In the genomic region with DNA sequence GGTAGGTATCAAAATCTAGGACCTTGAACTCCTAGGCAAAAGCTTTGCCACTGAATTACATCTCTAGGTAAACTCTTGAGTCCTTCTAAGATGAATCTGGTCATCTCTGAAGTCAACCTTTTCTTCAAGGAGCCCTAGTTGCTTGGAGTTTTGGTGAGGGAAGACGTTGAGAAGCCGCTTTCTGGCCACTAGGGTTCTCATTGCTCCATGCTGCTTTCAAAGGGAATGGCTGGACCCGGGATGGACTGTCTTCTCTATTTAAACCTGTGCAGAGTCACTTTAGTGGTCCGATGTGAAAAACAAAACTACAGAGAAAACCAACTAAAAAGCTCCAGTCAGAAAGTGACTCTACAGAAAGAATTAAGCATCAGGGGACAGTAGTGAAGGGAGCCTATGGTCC, we compare ENCODE assay signal across 12 mouse cellular contexts. TPM values are rescaled to one million over a fixed set of nuclear protein-coding genes. Genes with fewer than 3 reads are reported as not detected.
A peak's percentile ranks its signal among the peaks of the same experiment; 100 is the strongest.
DNase-seq lines count a peak whose midpoint lies in the region; ATAC-seq and TF ChIP-seq lines count a peak whose summit lies in the region.
"Had no signal": no experiment of that assay in that cellular context is flagged by ENCODE, and none has a peak within 500 bp of the region (broad histone marks: within the 10 kb centered on the region; RNA-seq: fewer than 3 reads in every experiment).

No protein-coding gene starts in this region.

- ATAC-seq in heart, postnatal 0 days (ENCODE audit: insufficient read depth, low read depth), result no peak
- ATAC-seq in heart, embryonic 11.5 days (replicated peaks; ENCODE audit: insufficient number of reproducible peaks, low FRiP score, low TSS enrichment), result no peak
- no peak for ATAC-seq in liver, postnatal 0 days
- no peak for ATAC-seq in liver, embryonic 12.5 days
- ATAC-seq in hematopoietic stem cell, adult 5-6 weeks (replicated peaks in 1 of 2; ENCODE audit: insufficient read depth in 1 of 2, low FRiP score in 2 of 2, low TSS enrichment in 1 of 2, low read depth in 1 of 2, poor library complexity in 2 of 2, severe bottlenecking in 2 of 2), result peak; percentile 49 to 58; a peak in 2 of 4 replicates
- ATAC-seq in hindbrain, embryonic 16.5 days, result no peak

- no peak overlapping the region for H3K4me3 ChIP-seq in heart, postnatal 0 days (ENCODE audit: low read depth, low read length)
- H3K4me3 ChIP-seq in heart, embryonic 11.5 days (ENCODE audit: low read depth, low read length), result no peak overlapping the region
- no peak overlapping the region for H3K4me3 ChIP-seq in liver, postnatal 0 days (ENCODE audit: low read depth, low read length)
- no peak overlapping the region for H3K4me3 ChIP-seq in liver, embryonic 12.5 days
- no peak overlapping the region for H3K4me3 ChIP-seq in hindbrain, embryonic 16.5 days (ENCODE audit: low read length)
- H3K4me3 ChIP-seq: embryonic facial prominence, embryonic 12.5 days; megakaryocyte, embryonic 14.5 days had no signal

- TF ChIP-seq EP300 in heart, postnatal 0 days (IDR thresholded peaks at IDR 0.05; ENCODE audit: low read depth), result no peak
- TF ChIP-seq EP300 in liver, postnatal 0 days (IDR thresholded peaks at IDR 0.05; ENCODE audit: low read depth), result no peak

- no peaks in the 10 kb centered on the region for H3K27me3 ChIP-seq in heart, postnatal 0 days (ENCODE audit: control insufficient read depth, insufficient read depth, low read length)
- no peaks in the 10 kb centered on the region for H3K27me3 ChIP-seq in heart, embryonic 11.5 days (ENCODE audit: control insufficient read depth, insufficient read depth, low read length)
- H3K27me3 ChIP-seq in liver, postnatal 0 days (ENCODE audit: insufficient read depth, low read length), result no peaks in the 10 kb centered on the region
- H3K27me3 ChIP-seq in liver, embryonic 12.5 days (replicated peaks), result peaks cover 5% of the 10 kb centered on the region; the same call in 1 of the 2 replicates
- H3K27me3 ChIP-seq in hindbrain, embryonic 16.5 days (replicated peaks; ENCODE audit: control insufficient read depth, insufficient read depth, low read length), result no peaks in the 10 kb centered on the region
- H3K27me3 ChIP-seq: embryonic facial prominence, embryonic 12.5 days had no signal

- no peaks in the 10 kb centered on the region for H3K36me3 ChIP-seq in heart, postnatal 0 days (replicated peaks; ENCODE audit: control insufficient read depth, insufficient read depth, low read length)
- H3K36me3 ChIP-seq in heart, embryonic 11.5 days (ENCODE audit: control insufficient read depth, insufficient read depth, low read length), result no peaks in the 10 kb centered on the region
- no peaks in the 10 kb centered on the region for H3K36me3 ChIP-seq in liver, postnatal 0 days (replicated peaks; ENCODE audit: insufficient read depth, low read length)
- H3K36me3 ChIP-seq in liver, embryonic 12.5 days, result no peaks in the 10 kb centered on the region
- H3K36me3 ChIP-seq in hindbrain, embryonic 16.5 days (ENCODE audit: control insufficient read depth, insufficient read depth, low read length), result no peaks in the 10 kb centered on the region
- H3K36me3 ChIP-seq: embryonic facial prominence, embryonic 12.5 days had no signal

- DNase-seq in heart, postnatal 0 days (ENCODE audit: low spot score), result peak; percentile 25
- no peak for DNase-seq in liver, postnatal 0 days
- DNase-seq in NIH3T3 (ENCODE audit: low read depth), result peak; percentile 31
- DNase-seq in right cerebral cortex, adult 2 months (ENCODE audit: low spot score in 2 of 2), result no peak

- H3K4me1 ChIP-seq in heart, postnatal 0 days (ENCODE audit: control insufficient read depth, insufficient read depth), result no peaks in the 10 kb centered on the region
- H3K4me1 ChIP-seq in heart, embryonic 11.5 days (ENCODE audit: control insufficient read depth, insufficient read depth, low read length), result no peaks in the 10 kb centered on the region
- H3K4me1 ChIP-seq in liver, postnatal 0 days (ENCODE audit: insufficient read depth), result no peaks in the 10 kb centered on the region; the same call in 1 of the 2 replicates
- H3K4me1 ChIP-seq in liver, embryonic 12.5 days, result no peaks in the 10 kb centered on the region
- no peaks in the 10 kb centered on the region for H3K4me1 ChIP-seq in hindbrain, embryonic 16.5 days (ENCODE audit: control insufficient read depth, insufficient read depth, low read depth, low read length)
- H3K4me1 ChIP-seq: embryonic facial prominence, embryonic 12.5 days; megakaryocyte, embryonic 14.5 days had no signal

- 34% methylated on average over 4 of the region's 4 CpGs for WGBS in heart, postnatal 0 days
- WGBS in heart, embryonic 11.5 days (ENCODE audit: insufficient replicate concordance), result 36% methylated on average over 4 of the region's 4 CpGs
- WGBS in liver, postnatal 0 days (ENCODE audit: insufficient replicate concordance), result 43% methylated on average over 4 of the region's 4 CpGs
- 48% methylated on average over 4 of the region's 4 CpGs for WGBS in liver, embryonic 12.5 days (ENCODE audit: insufficient replicate concordance)
- 41% methylated on average over 4 of the region's 4 CpGs for WGBS in hindbrain, embryonic 16.5 days

- H3K9ac ChIP-seq in heart, postnatal 0 days (replicated peaks; ENCODE audit: low read depth, low read length), result no peak overlapping the region
- no peak overlapping the region for H3K9ac ChIP-seq in heart, embryonic 11.5 days (ENCODE audit: low read depth, low read length)
- H3K9ac ChIP-seq in liver, postnatal 0 days (replicated peaks), result no peak overlapping the region
- H3K9ac ChIP-seq in liver, embryonic 12.5 days, result no peak overlapping the region
- H3K9ac ChIP-seq in hindbrain, embryonic 16.5 days (ENCODE audit: low read depth, low read length), result no peak overlapping the region
- H3K9ac ChIP-seq: embryonic facial prominence, embryonic 12.5 days had no signal

- no peak overlapping the region for H3K27ac ChIP-seq in heart, postnatal 0 days (ENCODE audit: low read depth)
- no peak overlapping the region for H3K27ac ChIP-seq in heart, embryonic 11.5 days (ENCODE audit: low read depth, low read length)
- no peak overlapping the region for H3K27ac ChIP-seq in liver, postnatal 0 days (ENCODE audit: low read depth)
- H3K27ac ChIP-seq in liver, embryonic 12.5 days, result no peak overlapping the region
- no peak overlapping the region for H3K27ac ChIP-seq in hindbrain, embryonic 16.5 days (ENCODE audit: low read depth, low read length)
- H3K27ac ChIP-seq: embryonic facial prominence, embryonic 12.5 days had no signal

- H3K4me2 ChIP-seq in heart, postnatal 0 days (ENCODE audit: low read depth, low read length), result no peak overlapping the region
- no peak overlapping the region for H3K4me2 ChIP-seq in heart, embryonic 11.5 days
- H3K4me2 ChIP-seq in liver, postnatal 0 days (ENCODE audit: low read depth, low read length), result no peak overlapping the region
- no peak overlapping the region for H3K4me2 ChIP-seq in liver, embryonic 12.5 days
- no peak overlapping the region for H3K4me2 ChIP-seq in hindbrain, embryonic 16.5 days (ENCODE audit: low read length)
- H3K4me2 ChIP-seq: embryonic facial prominence, embryonic 12.5 days had no signal

- no peaks in the 10 kb centered on the region for H3K9me3 ChIP-seq in heart, postnatal 0 days (replicated peaks; ENCODE audit: control insufficient read depth, low read length)
- no peaks in the 10 kb centered on the region for H3K9me3 ChIP-seq in heart, embryonic 11.5 days (replicated peaks; ENCODE audit: control insufficient read depth, low read length)
- H3K9me3 ChIP-seq in liver, postnatal 0 days (ENCODE audit: low read length), result no peaks in the 10 kb centered on the region
- no peaks in the 10 kb centered on the region for H3K9me3 ChIP-seq in liver, embryonic 12.5 days (replicated peaks)
- no peaks in the 10 kb centered on the region for H3K9me3 ChIP-seq in hindbrain, embryonic 16.5 days (ENCODE audit: control insufficient read depth, low read length)
- H3K9me3 ChIP-seq: embryonic facial prominence, embryonic 12.5 days; megakaryocyte, embryonic 14.5 days had no signal

- peak; percentile 54 for TF ChIP-seq CTCF in heart, postnatal 0 days (IDR thresholded peaks at IDR 0.05; ENCODE audit: low read depth)
- TF ChIP-seq CTCF in liver, postnatal 0 days (IDR thresholded peaks at IDR 0.05; ENCODE audit: low read depth), result peak; percentile 62

RNA-seq across cellular contexts. Expression of gene Gm10198, which starts 18.4 kb away (rescaled TPM):
- total RNA-seq in heart, postnatal 0 days (2014; rRNA removed; ENCODE audit: low replicate concordance), result not detected in 2 replicates
- not detected in 2 replicates for polyA plus RNA-seq in heart, postnatal 0 days (2015; fragmentation: Nextera tagmentation; extraction: Ambion mirVana)
- polyA plus RNA-seq in heart, embryonic 11.5 days (2014; fragmentation: Nextera tagmentation; extraction: Ambion mirVana), result not detected in 2 replicates
- polyA plus RNA-seq in liver, postnatal 0 days (2015; fragmentation: Nextera tagmentation; extraction: Ambion mirVana), result not detected in 2 replicates
- not detected in 2 replicates for polyA plus RNA-seq in liver, embryonic 12.5 days (2016; fragmentation: Nextera tagmentation; extraction: Ambion mirVana)
- not detected in 2 replicates for total RNA-seq in hematopoietic stem cell, adult 5-6 weeks (2017)
- polyA plus RNA-seq in hindbrain, embryonic 16.5 days (2015; fragmentation: Nextera tagmentation; extraction: Ambion mirVana), result not detected in 2 replicates
- total RNA-seq: layer of hippocampus, postnatal 10 days had no signal
- polyA plus RNA-seq: embryonic facial prominence, embryonic 12.5 days; gonadal fat pad, adult 2 months had no signal

RNA-seq across cellular contexts. Expression of gene Gm49496, which starts 24.4 kb away (rescaled TPM):
- total RNA-seq in heart, postnatal 0 days (2014; rRNA removed; ENCODE audit: low replicate concordance), result not detected in 2 replicates
- polyA plus RNA-seq in heart, postnatal 0 days (2015; fragmentation: Nextera tagmentation; extraction: Ambion mirVana), result not detected in 2 replicates
- not detected in 2 replicates for polyA plus RNA-seq in heart, embryonic 11.5 days (2014; fragmentation: Nextera tagmentation; extraction: Ambion mirVana)
- 0.14 TPM in 1 of 2 replicates, not detected in the other for polyA plus RNA-seq in liver, postnatal 0 days (2015; fragmentation: Nextera tagmentation; extraction: Ambion mirVana)
- not detected in 2 replicates for polyA plus RNA-seq in liver, embryonic 12.5 days (2016; fragmentation: Nextera tagmentation; extraction: Ambion mirVana)
- total RNA-seq in hematopoietic stem cell, adult 5-6 weeks (2017), result not detected in 2 replicates
- not detected in 2 replicates for polyA plus RNA-seq in hindbrain, embryonic 16.5 days (2015; fragmentation: Nextera tagmentation; extraction: Ambion mirVana)
- total RNA-seq: layer of hippocampus, postnatal 10 days had no signal
- polyA plus RNA-seq: embryonic facial prominence, embryonic 12.5 days; gonadal fat pad, adult 2 months had no signal

Comparison
In these comparisons a context has a peak if more than half of its experiments do, and no peak if none do; other contexts are left out.
1. ATAC-seq: peak in hematopoietic stem cell, adult 5-6 weeks (2 of 2); none in heart, postnatal 0 days (single experiment), heart, embryonic 11.5 days (single experiment), liver, postnatal 0 days (single experiment), liver, embryonic 12.5 days (single experiment) and hindbrain, embryonic 16.5 days (single experiment).
2. DNase-seq: peak in heart, postnatal 0 days (single experiment) and NIH3T3 (single experiment); none in liver, postnatal 0 days (single experiment) and right cerebral cortex, adult 2 months (0 of 2).